Mouse (Mus musculus) kidney, postnatal 10 days (tissue): Measurements from ENCODE around the gene Mrvi1.

Experiments
- DNase-seq: peaks from one replicate; pipeline ENCODE4 v3.0.0; 2021; ENCODE audit warnings: mixed read lengths

Gene Mrvi1

GRCm38 (mm10) chr7:110982053-110982705 is at the start of gene Mrvi1:
Gene Mrvi1 (minus strand): TSS chr7:110982461.
- peak; percentile 91 for DNase-seq

- DNase-seq = no peak
Measured at GRCm38 (mm10) chr7:111029046-111029553, 46.8 kb upstream of the Mrvi1 start.

GRCm38 (mm10) chr7:111028281-111029045 is 46.2 kb upstream of the Mrvi1 start, which contains the start of gene Ctr9:
Gene Ctr9 (plus strand): TSS chr7:111028951.
- DNase-seq = peak; percentile 97

- DNase-seq = no peak
Measured at GRCm38 (mm10) chr7:111024912-111025311, 42.7 kb upstream of the Mrvi1 start.

- peak; percentile 36 for DNase-seq
Measured at GRCm38 (mm10) chr7:111024068-111024594, 41.9 kb upstream of the Mrvi1 start.

GRCm38 (mm10) chr7:111020814-111021213 is 38.6 kb upstream of the Mrvi1 start:
- DNase-seq = no peak

- no peak for DNase-seq
Measured at GRCm38 (mm10) chr7:111016921-111017320, 34.7 kb upstream of the Mrvi1 start.

- DNase-seq = no peak
Measured at GRCm38 (mm10) chr7:111015731-111016130, 33.5 kb upstream of the Mrvi1 start.

- peak; percentile 96 for DNase-seq
Measured at GRCm38 (mm10) chr7:111014893-111015292, 32.6 kb upstream of the Mrvi1 start.

- DNase-seq = no peak
Measured at GRCm38 (mm10) chr7:111014039-111014605, 31.9 kb upstream of the Mrvi1 start.

GRCm38 (mm10) chr7:111004136-111004840 is 22.0 kb upstream of the Mrvi1 start:
- DNase-seq = no peak

GRCm38 (mm10) chr7:110998887-110999827 is 16.9 kb upstream of the Mrvi1 start:
- no peak for DNase-seq

- no peak for DNase-seq
Measured at GRCm38 (mm10) chr7:110991221-110991494, 8.9 kb upstream of the Mrvi1 start.

GRCm38 (mm10) chr7:110990356-110991220 is 8.3 kb upstream of the Mrvi1 start:
- DNase-seq = no peak

- DNase-seq = peak; percentile 40
Measured at GRCm38 (mm10) chr7:110989286-110989879, 7.1 kb upstream of the Mrvi1 start.

- no peak for DNase-seq
Measured at GRCm38 (mm10) chr7:110988081-110988480, 5.8 kb upstream of the Mrvi1 start.

GRCm38 (mm10) chr7:110985581-110986265 is 3.5 kb upstream of the Mrvi1 start:
- peak; percentile 69 for DNase-seq

GRCm38 (mm10) chr7:110983621-110984020 is 1.4 kb upstream of the Mrvi1 start:
- DNase-seq = peak; percentile 64

- DNase-seq = peak; percentile 82
Measured at GRCm38 (mm10) chr7:110982764-110983163, 503 bp upstream of the Mrvi1 start.

- peak; percentile 59 for DNase-seq
Measured at GRCm38 (mm10) chr7:110981036-110981435, 1.2 kb downstream of the Mrvi1 start.
